Mouse (Mus musculus): ENCODE measurements around the gene Sit1.

The Sit1 gene

DNA sequence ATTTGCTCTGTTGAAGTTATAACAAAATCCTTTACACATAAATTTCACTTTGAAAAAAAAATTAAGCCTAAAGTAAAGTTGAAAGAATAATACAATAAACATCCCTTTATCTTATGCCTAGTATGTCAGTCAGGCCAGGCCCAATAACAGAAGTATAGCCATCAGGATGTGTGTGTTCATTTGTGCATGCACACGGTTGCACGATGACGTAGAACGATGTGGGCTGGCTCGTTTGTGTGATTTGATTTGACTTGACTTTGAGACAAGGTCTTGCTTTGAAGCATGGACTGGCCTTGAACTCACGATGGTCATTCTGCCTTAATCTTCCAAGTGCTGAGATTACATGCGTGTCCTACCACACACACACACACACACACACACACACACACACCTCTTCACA, 16.7 kb downstream of the Sit1 start:
- DNase-seq = no peak

DNA sequence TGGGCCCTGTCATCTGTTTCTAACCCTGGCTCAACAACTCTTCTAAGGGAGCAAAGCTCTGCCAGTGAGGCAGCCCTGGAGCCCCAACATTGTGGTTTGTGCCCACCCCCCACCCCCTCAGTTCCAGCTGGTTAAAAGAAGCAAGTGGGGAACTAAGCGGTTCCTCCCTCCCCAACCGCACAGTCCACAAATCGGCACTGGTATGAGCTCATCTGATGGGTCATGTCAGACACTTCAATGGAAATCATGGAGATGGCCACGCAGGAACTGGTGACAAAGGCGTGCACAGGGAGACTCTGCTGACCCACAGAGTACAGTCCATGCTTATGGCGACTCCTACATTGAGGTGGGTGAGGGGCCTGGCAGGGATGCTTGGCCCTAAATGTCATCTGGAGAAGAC, 17.6 kb downstream of the Sit1 start:
- DNase-seq = no peak

DNA sequence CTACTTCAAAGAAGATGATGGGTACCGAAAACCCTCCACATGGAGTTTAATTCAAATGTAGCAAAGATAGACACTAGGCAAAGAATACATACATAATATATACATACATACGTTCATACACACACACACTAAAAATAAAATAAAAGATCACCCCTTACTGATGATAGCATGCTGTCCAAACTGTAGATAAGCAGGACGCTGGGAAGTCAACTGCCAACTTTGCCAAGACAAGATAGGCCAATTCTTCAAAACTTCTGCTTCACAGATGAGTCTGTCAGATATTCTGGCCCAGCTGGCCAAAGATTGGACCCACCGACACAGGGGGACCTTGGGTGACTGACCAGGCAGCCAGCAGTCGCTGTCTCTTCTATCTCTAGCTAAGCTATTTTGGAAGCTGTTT, 20.4 kb downstream of the Sit1 start:
- DNase-seq = no peak

DNA sequence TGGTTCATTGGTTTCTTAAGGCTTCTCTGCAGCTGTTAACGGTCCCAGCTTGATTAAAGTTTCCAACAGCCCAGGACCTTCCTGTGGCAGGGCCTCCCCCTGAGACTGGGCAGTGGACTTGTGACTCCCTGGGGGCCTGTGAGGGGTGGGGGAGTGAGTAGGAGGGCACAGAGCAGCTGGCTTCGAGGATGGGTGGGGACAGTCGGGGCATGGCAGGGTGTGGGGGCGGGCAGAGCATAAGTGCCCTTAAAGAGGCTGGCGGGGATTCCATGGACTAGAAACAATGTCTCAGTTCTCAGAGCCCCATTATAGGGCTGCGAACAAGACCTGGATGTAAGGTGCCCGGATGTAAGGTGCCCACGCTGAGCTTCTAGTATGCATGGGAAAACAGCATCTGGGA, 26.4 kb downstream of the Sit1 start:
- no peak for DNase-seq

DNA sequence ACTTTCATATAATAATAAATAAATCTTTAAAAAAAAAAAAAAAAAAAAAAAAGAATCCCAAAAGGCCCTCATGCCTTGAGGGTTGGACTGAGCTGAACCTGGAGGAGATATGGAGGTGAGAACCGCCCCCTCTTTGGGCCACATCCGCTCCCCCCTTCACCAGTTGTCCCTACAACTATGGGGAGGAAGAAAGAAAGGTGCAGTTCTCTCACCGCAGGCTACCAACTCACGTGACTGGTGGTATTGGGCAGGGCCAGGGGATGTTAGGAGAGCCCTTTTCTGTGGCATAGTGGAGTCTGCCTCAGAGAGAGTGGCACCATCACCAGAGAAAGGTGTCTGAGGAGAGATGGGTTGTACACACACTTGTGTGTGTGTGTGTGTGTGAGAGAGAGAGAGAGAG, 27.1 kb downstream of the Sit1 start:
- no peak for DNase-seq

DNA sequence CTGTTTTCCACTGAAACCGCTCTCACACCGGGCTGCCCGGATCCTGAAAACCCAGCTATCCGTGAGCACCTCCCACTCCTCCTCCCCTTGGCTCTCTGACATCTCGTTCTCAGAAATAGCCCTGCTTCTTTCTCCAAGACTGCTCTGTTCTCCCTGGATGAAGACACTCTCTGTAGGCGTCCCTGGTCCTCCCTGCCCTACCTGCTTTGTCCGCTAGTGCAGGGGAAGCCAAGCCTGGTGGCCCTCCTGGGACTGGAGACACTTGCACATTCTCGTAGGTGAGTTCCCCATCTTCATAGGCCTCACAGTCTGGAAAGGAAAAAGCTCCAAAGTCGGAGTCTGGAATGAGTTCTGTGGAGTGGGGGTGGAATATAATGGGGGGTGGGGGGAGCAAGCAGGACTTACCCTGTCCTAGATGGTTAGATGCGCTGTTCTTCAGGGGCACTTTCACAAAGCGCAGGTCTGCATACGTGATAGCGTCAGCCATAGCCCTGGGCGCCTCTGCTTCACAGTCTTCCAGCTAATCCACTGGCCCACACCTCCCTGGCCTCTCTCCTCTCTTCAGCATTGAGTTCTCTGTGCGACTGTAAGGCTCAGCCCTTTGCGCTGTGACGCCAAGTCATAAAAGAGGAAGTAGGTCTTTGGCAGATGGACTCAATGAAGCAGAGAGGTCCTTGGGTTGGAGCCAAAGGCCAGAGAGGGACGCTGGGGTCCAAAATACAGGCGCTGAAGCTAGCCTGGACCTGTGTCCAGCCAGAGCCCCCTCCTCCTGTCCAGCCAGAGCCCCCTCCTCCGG, 29.3 kb downstream of the Sit1 start, which contains the start of gene Cd72:
Gene Cd72, minus strand, starts transcription at position 588 of the 796 bp plus-strand sequence.
- DNase-seq = no peak

DNA sequence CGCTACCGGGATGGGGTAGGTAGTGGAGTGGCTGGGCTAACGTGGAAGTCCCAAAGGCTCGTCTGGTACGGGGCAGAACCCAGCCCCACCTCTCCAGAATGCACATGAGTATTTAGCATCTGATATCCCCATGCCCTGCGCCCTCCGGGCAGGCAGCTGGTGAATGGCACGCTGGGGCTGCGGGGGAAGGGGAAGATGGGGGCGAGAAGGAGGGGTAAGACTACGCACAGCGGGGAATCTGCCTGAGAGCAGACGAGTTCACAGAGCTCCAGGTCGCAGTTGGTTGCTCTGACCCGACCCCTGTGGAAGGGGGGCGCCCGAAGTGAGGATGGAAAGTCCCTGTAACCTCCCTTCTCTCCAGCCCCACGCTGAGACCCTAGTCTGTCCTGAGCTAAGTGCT, 30.1 kb downstream of the Sit1 start:
- DNase-seq = no peak

DNA sequence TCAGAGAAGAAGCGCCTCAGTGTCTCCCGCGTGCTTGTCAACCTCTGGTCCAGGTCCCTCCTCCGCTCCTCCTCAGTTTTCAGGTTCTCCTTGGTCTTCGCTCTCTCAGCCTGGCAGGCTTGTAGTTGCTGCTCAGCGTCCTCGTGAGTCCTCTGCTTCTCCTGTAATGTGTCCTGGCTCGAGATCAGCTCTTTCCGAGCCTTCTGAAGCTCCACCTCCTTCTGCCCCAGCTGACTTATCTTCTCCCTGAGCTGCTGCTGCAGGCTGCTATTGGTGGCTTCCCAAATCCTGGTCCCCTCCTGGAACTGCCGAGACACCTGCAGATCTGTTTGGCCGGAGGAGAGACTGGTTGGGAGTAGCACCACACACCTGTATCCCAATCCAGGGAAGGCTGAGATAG, 31.2 kb downstream of the Sit1 start:
- DNase-seq = no peak

DNA sequence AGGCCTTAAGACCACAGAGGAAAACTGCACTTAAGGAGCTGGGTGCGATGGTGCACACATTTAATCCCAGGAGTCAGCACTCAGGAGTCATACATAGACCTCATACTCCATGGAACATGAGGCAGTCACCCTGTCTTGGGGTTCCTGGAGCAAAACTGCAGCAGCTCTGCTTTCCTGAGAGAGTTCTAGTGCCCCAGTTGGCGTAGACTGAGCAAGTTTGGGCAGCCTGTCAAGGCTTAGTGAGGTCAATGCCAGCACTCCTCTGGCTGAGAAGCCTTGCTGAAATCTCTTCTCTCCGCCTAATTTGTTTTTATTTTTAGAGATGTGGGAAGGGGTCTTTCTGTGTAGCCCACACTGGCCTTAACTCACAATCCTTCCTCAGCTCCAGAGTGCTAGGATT, 35.0 kb downstream of the Sit1 start:
- DNase-seq = no peak

DNA sequence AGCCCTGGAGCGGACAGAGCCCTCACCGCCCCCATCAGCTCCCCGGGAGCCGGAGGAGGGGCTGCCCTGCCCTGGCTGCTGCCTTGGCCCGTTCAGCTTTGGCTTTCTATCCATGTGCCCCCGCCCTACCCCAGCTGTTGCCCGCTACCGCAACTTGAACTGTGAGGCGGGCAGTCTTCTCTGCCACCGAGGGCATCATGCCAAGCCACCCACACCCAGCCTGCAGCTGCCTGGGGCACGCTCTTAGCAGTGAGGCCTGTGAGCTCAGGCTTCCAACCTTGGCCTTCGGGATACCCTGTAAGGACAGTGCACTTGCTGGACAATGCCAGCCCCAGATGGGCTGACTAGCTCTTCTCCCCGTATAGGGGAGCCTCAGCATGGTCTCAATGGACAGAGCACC, 36.3 kb downstream of the Sit1 start:
- no peak for DNase-seq

DNA sequence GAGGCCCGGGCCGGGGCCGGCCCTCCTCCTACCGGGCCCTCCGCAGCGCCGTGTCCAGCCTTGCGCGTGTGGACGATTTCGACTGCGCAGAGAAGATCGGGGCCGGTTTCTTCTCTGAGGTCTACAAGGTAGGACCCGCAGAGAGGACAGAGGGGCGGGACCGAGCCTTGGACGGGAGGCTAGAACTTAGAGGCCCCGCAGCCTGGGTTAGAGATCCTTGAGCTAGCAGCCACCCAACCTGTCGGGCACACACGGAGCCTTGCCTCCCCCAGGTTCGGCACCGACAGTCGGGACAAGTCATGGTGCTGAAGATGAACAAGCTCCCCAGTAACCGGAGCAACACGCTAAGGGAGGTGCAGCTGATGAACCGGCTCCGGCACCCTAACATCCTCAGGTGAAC, 40.0 kb downstream of the Sit1 start:
- DNase-seq = peak; percentile 60

DNA sequence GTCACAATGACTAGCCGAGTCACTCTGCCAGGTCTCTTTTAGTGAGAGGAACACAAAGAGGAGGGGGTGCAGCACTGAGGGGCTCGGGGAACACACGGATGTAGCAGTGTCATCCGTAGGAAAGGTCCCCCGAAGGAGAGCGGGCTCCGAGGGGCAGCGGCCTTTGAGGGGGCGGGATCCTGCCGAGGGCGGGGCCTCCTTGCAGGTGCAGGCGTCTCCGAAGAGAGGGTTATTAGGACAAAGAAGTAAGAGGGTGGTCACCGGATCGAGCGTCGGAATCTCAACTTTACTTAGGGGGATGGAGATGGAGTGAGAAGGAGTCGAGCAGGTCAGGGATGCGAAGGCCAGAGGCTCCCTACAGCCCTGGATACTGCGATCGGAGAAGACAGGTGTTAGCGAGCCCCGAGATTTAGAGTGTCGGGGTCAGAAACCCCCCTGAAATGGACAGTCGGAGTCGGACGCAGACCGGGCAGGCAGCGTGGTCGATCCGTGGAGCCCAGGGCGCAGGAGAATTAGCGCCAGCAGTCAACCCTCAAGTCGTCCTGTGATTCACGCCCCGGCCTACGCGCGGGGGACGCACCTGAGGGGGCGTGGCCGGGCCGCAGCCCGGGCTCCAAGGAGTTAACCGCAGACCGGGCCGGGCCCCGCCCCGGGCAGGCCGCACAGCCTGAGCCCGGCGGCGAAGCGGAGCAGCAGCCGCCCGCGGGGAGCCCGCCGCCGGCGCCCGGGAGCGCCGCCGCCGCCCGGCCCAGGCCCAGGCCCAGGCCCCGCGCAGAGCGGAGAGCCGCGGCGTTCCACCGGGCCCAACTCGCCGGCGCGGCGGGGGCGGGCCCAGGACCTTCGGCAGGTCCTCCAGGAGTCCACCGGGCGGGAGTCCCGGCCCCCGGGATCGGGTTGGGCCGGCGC, 40.8 kb downstream of the Sit1 start:
- DNase-seq = peak; percentile 85

DNA sequence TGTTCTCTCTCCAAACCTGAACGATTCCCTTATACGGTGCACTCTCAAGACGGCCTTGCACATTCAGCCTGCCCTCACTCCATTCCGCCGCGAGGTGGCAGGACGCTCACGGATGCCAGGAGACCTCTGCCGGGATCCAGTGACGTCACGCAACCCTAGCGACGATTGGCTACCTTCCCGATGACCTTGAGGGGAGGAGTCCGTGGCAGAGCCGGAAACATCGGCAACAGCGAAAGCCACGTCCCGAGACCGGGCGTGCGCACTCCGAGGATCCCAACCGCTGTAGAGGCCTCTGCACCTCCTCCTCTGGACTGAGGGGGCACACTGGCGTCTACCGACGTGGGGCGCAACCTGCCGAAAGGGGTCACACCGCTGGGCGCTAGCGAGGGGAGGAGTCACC, 41.5 kb downstream of the Sit1 start:
- DNase-seq = peak; percentile 99

DNA sequence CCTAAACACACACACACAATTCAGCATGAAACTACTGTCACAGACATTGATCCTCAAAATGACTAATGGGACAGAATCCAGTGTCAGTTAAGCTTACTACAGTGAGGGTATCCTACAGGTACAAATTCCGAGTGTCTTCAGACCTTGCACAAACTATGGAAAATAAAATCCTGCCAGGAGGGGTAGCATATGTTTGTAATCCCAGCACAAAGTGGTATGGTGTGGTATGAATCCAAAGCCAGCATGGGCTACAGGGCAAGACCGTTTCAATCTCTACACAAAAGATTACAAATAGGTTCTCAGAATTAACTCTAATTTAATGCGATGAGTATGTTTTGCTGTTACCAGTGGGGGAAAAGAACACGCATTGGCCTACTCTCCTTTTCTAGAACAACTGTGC, 41.9 kb downstream of the Sit1 start, which contains the start of gene Tesk1:
Gene Tesk1, plus strand, starts transcription at position 301 of the 400 bp plus-strand sequence.
- DNase-seq = no peak

DNA sequence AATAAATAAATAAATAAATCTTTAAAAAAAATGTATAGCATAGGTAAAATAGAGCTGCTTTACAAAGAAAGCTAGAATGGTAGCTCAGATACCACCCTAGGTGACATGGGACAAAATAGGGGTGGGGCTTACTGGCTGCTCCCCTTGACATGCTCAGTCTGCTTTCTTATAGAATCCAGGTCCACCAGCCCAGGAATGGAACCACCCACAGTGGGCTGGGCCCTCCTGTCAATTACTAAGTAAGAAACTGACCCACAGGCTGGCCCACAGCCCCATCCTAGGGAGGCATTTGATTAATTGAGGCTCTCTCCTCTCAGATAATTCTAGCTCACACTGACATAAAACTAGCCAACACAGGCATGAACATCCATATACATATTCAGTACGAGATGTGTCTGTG, 50.7 kb downstream of the Sit1 start:
- DNase-seq = no peak

Measured in cerebellum, adult 9-11 months (tissue).